Mouse (Mus musculus) mesoderm, embryonic 11.5 days (tissue): ENCODE measurements around the gene Chst5.
"Not testable (repeated sequence)": the region's sequence is repeated elsewhere in the genome, so short reads cannot be mapped to it uniquely, and the experiment has no call there.

Experiments used
- DNase-seq: peaks from one replicate; pipeline ENCODE4 v3.0.0-alpha.2; 2012; ENCODE audit warnings: low read depth, low spot score

Gene Chst5

DNA sequence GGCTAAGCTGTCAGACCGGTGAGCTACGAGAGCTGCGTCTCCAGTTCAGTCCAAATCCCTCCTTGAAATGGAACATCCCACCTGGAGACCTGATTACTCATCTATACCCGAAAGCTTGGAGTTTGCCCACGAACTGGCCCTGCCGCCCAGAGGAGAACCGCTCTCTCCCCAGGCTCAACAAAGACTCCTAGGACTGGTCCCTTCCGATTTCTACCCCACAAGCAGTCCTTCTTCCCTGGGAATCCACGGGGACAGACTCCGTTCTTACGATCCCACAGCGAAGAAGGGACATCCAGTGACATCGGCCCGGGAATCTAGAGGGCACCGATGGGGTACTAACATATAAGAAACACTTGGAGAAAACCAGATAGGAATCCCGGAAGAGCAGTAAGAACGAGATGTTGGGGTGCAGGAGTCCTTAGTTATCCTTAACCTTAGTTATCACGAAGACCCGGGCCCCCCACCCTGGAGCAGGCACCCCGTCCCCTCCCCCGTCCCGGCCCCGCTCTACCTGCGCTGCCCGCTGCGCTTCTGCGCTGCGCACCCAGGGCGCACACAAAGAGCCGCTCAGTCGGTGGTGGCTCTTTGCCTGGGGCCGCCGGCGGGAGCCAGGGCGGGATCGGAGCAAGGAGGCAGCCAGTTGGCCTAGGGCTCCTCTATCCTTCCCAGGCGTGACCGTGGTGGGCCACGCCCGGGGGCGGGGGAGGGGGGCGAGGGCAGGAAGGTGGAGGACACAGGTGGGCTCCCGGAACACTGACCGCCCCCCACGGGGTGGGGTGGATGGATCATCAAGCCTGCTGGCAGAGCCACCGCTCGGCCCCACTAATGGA, at the start of gene Chst5:
Gene Chst5, minus strand, starts transcription at position 827 of the 830 bp plus-strand sequence.
- DNase-seq, result peak; percentile 50

DNA sequence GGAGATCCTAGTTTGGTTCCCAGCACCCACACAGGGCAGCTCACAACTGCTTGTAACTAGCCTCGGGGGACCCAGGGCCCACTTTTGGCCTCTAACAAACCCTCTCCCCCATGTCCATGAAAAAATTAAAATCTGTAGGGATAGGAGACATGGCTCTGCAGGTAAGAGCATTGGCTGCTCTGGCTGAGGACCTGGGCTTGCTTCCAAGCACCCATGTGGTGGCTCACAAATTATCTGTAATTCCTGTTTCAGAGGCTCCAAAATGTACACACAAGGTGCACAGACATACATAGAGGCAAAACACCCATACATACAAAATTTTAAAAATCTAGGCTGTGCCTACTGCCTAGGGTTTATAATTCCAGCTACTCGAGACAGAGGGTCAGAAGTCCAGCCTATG, 47.0 kb upstream of the Chst5 start:
- no peak for DNase-seq

DNA sequence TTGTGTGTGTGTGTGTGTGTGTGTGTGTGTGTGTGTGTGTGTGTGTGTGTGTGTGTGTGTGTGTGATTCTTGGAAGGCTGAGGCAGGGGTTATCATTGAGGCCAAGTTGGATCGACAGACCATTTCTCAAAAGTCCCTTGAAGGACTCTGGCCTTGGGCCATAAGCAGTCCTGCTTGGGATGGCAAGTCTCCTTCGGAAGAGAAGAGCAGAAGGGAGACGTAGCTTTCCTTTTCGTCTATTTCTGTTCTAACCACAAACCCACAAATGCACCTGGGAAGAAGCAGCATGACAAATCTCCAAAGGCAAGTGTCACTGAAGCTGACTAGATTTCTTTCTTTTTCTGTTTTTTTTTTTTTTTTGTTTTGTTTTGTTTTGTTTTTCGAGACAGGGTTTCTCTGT, 45.6 kb upstream of the Chst5 start:
- DNase-seq, result no peak

DNA sequence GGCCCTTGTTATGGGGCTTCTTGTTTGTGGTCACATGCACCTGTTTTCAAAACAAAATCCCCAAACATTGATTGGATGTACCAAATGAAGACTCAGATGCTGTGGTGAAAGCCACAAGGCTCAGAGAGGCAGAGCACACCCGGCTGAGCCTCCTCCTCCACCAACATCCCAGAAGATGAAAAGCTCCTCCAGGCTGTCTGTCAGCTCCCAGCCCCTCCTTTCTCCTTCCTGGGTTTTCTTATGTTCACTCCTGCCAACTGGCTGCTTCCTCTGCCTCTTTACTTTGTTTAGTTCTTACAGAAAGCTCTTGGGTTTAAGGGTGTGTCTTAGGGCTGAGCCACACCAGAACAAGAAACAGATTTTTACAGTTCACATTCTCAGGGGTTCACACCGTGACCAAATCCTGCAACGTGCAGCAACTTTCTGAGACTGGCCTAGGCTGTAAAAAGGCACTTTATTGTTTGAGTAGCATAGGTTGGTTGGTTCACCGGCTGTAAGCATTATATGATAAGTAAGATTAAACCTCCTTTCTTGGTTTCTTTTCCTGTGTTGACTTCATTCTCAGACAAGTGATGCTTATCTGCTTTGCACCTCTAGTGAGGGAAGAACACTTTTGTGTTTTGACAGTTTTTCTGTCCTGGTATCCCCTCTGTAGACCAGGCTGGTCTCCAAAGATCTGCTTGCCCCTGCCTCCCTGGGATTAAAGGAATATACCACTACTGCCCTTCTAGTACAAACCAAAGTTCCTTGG, 44.8 kb upstream of the Chst5 start:
- DNase-seq, result no peak

DNA sequence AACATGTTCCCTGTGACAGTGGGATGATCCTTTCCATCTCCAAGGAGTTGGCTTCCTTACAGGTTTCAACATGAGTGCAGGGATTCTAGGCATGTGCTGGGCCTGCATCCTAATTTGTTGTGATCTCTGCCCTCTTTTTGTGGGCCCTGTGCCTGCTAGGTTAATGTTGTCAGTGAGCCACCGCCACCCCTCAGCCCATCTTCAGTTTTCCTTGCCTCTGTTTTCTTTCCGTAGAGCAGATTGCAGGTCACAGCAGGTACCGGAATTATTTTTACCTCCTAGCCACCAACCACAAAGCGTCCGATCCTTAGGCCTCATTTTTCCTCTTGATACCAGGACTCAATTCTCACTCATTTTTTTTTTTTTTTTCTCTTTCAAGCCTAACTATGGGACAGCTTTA, 41.7 kb upstream of the Chst5 start:
- no peak for DNase-seq

DNA sequence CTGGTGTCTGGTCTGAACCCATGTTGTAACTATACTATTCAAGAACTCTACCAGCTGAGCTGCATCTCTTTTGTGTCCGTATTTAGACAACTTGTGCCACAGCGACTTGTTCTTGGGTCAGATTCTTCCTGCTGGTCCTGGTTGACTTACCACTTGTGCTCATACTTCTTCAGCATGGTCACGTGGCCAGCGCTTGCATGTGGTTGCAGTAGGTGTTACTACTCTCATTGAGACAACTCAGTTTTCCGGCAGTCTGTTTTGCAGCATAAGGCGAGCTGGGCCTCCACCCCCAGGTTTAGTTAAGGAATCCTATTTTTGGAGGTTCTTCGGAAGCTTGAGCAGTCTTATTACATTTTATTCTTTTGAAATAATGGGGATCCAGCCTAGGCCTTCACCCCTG, 41.1 kb upstream of the Chst5 start:
- no peak for DNase-seq

DNA sequence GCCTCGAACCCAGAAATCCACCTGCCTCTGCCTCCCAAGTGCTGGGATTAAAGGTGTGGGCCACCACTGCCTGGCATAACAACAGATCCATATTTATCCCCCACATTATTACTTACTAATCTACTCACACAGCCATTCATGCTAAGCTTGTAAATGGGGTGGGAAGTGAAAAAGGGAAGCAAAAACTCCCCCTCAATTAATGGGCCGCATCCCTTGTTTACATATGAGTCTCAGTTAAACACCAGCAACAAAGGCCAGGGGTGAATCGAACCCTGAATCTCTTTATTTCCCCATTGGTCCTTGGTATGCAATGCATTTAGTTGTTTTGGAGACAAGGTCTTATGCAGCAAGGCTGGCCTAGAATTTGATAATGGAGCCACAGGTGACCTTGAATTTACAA, 40.6 kb upstream of the Chst5 start:
- DNase-seq, result no peak

DNA sequence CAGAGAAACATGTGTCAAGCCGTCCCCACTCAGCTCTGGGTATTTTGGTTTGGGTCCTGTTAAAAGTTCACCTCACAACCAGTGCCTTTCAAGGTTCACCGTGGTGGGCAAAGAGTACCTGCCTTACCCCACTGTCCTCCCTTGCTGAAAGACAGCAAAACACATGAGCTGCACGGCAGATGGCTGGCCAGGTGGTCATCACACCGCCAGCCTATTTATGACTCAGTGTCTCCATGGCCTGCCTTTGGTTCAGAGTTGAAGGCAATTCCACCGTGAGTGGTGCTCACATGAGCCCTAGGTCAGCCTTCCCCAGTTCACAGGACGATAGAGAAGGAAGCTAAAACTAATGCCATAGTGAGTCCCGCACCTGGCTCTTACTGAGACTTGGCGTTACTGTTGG, 37.7 kb upstream of the Chst5 start:
- DNase-seq, result no peak

DNA sequence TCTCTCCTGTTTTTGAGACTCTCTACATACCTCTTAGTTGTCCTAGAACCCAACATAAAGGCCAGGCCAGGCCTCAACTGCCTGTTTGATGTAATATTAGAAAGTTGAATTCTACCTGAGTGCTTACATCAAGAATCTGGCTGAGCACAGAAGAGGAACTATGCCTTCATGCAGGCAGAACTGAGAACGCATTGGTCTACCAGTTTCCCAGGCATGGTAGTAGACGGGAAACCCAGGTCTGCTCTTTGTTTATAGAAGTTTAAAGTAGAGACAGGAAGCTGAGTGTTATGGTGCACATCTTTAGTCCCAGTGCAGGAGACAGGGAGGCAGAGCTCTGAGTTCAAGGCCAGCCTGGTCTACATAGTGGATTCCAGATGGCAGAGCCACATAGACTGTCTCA, 36.9 kb upstream of the Chst5 start:
- DNase-seq, result no peak

DNA sequence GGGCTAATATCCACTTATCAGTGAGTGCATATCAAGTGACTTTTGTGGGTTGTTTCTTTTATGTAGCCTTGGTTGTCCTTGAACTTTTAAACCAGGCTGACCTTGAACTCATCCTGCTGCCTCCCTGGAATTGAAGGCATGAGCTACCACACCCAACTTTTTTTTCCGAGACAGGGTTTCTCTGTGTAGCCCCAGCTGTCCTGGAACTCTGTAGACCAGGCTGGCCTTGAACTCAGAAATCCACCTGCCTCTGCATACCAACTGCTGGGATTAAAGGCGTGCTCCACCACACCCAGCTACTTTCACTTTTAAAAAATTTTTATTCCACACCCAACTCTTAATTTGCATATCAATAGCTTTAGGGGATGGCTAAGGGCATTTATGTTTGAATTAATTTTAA, 33.3 kb upstream of the Chst5 start:
- DNase-seq, result no peak

DNA sequence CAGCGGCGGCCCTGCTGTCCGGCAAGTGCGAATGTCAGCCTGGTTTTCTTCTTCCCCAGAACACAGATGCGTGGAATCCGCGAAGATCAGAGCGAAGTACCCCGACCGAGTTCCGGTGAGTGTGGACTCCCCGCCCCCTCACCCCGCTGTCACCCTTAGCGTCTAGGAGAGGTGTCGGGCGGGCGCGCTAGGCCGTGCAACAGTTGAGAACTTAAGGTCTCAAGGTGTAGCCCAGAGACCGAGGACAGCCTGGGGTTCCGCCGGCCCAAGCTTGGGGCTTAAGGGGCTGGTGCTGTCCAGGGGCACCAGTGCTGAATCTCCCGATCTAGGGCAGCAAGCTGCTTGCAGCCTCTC, 30.8 kb upstream of the Chst5 start:
- DNase-seq, result peak; percentile 70

DNA sequence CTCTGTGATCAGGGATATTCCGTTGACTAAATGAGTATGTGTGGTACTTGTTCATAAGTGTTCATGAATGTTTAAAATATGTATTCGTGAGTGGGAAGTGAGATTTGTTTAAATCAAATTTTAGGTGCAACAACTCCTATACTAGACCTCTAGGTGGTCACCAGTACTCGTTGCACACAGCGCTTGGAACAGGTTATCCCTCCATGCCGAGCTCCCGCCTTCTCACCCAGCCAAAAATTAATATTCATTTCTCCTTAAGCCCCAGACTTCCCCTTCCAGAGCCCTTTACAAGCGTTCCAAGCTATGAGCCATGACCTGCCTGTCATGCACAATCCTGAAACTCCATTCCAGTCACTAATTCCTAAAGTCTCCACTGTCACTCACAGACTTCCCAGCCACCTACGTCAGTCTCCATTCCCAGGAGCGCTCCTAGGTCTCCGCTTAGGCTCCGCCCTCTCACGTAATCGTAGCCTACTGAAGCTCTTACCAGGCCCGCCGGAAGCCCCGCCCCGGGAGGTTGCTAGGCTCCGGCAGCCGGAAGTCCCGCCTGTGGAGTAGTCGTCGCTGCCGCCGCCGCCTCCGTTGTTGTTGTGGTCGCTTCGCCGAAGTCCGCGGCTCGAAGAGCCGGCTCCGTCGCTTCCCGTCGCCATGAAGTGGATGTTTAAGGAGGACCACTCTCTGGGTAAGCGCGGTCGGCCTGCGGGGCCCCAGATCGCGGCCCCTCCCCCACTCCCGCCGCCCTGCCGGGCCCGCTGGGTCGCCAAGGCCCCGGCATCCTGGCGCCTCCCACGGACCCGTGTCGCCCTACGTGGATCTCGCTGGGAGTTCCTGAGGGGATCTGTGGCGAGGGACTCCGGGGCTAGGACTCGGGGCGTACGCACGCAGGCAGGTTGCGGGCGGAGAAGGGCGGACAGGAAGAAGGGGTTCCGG, 30.2 kb upstream of the Chst5 start, which contains the start of gene Gabarapl2:
Gene Gabarapl2, plus strand, starts transcription at position 533 of the 930 bp plus-strand sequence.
- DNase-seq, result peak; percentile 97

DNA sequence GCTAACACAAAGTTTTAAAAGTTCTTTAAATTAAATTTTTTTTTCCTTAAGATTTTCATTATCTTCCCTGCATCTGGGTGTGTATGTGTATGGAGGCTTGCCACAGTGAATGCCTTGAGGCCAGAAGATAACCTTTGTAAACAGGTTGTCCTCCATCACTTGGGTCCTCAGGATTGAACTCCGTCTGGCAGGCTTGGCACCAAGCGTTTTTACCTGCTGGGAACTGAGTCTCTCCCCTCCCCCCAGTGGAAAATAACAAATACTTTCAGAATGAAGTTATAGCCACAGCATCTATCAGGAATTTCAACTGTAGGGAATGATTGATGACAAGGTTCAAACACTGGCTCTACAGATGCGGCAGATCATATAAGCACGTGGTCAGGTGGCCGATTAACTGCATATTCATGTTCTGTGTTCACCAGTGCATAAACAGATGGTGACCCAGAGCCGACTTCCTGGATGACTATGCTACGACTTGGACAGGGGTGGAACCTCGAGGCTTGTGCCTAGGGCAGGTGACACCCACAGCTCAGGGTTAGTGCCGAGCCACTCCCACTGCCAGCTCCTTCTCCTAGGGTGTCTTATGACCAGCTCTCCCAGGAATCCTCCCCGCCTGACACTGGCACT, 29.4 kb upstream of the Chst5 start:
- DNase-seq, result peak; percentile 39

DNA sequence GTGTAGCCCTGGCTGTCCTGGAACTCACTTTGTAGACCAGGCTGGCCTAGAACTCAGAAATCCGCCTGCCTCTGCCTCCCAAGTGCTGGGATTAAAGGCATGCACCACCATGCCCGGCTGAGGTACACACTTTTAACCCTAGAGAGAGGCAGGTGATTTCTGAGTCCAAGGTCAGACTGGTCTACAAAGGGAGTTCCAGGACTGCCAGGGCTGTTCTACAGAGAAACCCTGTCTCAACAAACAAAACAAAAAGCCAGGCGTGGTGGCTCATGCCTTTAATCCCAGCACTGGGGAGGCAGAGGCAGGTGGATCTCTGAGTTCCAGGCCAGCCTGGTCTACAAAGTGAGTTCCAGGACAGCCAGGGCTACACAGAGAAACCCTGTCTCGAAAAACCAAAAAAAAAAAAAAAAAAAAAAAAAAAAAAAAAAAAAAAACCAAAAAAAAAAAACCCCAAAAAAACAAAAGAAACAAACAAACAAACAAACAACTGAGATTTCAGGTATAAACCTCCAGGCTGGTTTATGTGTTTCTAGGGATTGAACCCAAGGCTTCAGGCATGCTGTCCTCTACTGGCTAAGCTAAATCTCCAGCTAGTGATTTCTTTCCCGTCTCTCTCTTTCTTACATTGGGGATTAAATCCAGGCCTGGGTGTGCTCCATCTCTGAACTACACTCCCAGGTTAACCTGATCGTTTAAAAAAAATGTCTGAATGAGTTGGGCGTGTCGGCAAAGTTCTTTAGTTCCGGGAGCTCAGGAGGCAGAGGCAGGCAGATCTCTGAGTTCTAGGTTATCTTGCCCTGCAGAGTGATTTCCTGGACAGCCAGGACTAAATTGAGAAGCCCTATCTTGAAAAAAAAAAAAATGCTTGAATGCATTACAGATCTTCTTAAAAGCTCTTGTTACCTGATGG, 28.1 kb upstream of the Chst5 start:
- not testable (repeated sequence) for DNase-seq

DNA sequence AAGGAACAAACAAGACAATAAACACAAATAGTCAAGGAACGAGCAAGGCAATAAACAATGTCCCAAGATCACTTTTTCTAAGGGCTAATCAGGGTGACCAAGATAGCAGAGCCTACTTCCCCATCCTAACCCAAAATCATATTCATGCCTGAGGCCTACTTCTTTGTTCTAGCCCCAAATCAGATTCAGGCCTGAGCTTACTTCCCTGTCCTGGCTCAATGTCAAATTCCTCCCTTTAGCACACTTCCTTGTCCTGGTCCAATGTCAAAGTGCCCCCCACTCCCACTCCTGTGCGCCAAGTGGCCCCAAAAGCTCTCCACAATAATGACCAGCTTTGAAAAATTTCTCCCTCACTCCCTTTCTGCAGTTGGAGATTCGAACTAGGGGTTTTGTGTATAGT, 26.9 kb upstream of the Chst5 start:
- DNase-seq, result no peak

DNA sequence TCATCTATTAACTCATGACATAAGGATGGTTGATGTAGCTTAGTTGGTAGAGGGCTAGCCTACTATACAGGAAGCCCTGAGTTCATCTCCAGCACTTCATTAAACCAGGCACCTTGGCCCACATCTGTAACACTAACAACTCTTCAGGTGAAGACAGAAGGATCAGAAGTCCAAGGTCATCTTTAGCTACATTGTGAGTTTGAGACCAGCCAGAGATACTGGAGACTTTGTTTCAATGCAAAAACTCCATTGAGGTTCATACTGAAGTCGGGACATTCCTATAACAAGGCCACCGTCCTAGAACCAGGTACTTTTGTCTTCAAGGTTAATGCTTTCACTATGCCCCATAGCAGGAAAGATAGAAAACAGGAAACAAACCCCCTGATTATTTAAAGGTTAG, 24.0 kb upstream of the Chst5 start:
- DNase-seq, result no peak

DNA sequence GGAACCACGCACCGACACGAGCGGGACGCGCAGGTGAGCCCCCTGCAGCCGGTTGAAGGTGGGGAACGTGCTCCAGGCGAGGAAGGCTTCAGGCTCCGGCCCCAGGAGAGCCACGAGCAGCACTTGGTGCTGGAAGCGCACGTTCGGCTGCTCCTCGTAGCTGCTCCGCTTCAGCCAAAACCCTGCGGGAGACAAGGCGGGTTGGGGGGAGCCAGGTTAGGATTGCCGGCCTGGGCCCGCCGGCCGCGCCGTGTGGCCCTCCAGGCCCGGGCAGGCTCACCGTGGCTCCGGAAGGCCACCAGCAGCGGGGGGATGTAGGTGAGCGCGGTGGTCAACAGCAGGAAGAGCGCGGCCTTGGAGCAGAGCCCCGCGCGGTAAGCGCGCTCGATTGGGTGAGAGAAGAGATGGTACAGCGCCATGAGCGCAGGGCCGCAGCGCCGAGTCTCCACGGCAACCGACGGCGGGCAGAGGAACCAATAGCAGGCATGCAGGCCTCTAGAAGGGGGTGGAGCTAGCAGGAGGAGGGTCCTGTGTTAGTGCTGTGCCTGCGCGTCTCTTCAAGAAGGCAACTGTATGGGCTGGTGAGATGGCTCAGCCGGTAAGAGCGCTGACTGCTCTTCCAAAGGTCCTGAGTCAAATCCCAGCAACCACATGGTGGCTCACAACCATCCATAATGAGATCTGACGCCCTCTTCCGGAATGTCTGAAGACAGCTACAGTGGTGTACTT, 23.3 kb upstream of the Chst5 start, which contains the start of gene Tmem231:
Gene Tmem231, minus strand, starts transcription at position 534 of the 729 bp plus-strand sequence.
- DNase-seq, result peak; percentile 95

DNA sequence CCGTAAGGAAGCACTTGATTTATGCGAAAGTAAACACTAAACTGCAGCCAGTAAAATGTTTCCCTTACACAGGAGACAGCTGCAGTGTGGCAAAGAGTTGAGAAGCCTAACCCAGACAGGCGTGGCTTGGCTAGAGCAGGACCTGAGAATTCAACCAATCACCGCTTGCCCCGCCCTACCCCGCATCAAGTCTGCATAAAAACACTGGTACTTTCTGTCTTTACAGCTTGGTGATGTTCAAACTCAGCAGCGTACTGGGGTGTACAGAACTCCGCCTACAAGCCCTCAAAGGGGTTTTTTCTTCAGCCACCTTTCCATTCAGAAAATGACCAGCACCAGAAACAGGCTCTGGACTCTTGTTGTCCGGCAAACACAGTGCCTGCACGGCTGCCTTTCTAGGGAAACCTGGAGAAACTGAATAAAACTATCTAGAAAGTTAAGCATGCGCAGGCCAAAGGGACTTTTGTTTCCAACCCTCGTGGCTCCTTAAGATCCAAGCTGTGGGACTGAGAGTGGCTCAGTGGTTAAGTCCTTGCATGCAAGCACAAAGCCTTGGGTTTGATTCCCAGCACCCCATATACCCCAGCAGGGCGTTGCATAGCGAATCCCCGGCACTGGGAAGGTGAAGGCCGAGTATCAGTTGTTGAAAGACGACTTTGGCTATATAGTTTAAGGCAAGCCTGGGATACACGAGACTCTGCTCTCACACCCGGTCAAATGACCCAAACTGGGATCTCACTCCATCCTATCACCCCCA, 22.5 kb upstream of the Chst5 start:
- DNase-seq, result peak; percentile 57

DNA sequence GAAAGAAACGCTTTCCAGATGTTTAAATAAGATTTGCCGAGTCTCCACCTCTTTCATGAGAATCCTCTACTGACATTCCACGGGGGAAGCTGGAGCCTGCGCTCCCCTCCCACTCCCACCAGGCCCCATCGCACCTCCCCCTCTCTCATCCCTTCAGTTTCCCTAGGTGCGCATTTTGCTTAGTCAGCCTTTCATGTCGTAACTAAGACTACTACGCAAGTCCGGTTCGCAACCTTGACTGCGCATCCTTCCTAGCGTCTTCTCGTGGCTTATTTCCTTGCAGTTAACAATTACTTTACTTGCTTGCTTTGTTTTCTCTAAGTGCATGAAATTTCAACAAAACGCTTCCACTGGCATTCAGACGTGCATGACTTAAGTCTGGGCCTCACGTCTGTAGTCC, 21.5 kb upstream of the Chst5 start:
- no peak for DNase-seq
